Mouse (Mus musculus): ENCODE data around the gene Sap25.

DNA sequence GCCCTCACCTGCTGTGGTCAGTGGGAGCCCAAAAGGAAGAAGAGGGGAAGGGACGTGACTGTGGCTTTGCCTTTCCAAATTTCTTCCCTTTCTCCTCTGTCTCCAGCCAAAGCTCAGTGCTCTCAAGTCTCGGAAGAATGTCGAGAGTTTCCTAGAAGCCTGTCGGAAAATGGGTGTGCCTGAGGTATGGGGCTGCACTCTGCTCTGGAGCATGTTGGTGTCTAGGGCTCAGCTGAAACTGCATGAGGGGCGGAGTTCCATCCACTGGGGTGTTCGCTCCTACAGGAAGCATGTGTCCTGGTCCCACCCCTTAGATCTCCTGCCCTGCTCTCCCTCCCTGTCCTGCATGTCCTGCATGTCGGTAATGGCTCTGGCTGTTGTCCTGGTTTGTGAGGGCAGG lies 1.7 kb upstream of the Sap25 start:
- TF ChIP-seq CTCF (IDR thresholded peaks at IDR 0.05; ENCODE audit: extremely low read depth, insufficient read length, insufficient replicate concordance, low read depth, low read length) (no peak), POLR2A (IDR thresholded peaks at IDR 0.05; ENCODE audit: low read depth, low read length) (no peak)

All from small intestine, adult 2 months (tissue).